ENCODE assay signal across 8 mouse cellular contexts in genomic region chr8:83955106-83955957, GRCm38 (mm10). TPM values are rescaled to one million over a fixed set of nuclear protein-coding genes. Genes with fewer than 3 reads are reported as not detected.
A peak's percentile ranks its signal among the peaks of the same experiment; 100 is the strongest.
DNase-seq lines count a peak whose midpoint lies in the region; ATAC-seq and TF ChIP-seq lines count a peak whose summit lies in the region.

TSS of gene Gm10644 (minus strand) at chr8:83955205.
TSS of gene Asf1b (plus strand) at chr8:83955507.

- intact Hi-C loops in heart, adult 2 months (cut with DNase I) = loop anchor here (2.0 kb wide), 1 partner anchor 43 kb away; no protein-coding TSS in a partner anchor

- peak; percentile 99 for ATAC-seq in embryonic facial prominence, embryonic 14.5 days (ENCODE audit: low read depth)
- peak; percentile 97 for ATAC-seq in limb, embryonic 13.5 days (ENCODE audit: low FRiP score, low read depth)
- peak; percentile 100 for ATAC-seq in midbrain, embryonic 16.5 days

- peak within 1 kb of the TSS; percentile 68 for H3K9ac ChIP-seq in embryonic facial prominence, embryonic 14.5 days (ENCODE audit: low read depth, low read length)
- peak within 1 kb of the TSS; percentile 26 for H3K9ac ChIP-seq in heart, adult 2 months (ENCODE audit: low read depth, low read length)
- peak within 1 kb of the TSS; percentile 67 for H3K9ac ChIP-seq in limb, embryonic 13.5 days
- H3K9ac ChIP-seq in midbrain, embryonic 16.5 days (ENCODE audit: low read depth, low read length) = peak within 1 kb of the TSS; percentile 50

- peak within 1 kb of the TSS; percentile 60 for H3K4me3 ChIP-seq in embryonic facial prominence, embryonic 14.5 days (ENCODE audit: low read depth, low read length)
- H3K4me3 ChIP-seq in heart, adult 2 months = peak within 1 kb of the TSS; percentile 53
- peak within 1 kb of the TSS; percentile 62 for H3K4me3 ChIP-seq in limb, embryonic 13.5 days
- H3K4me3 ChIP-seq in midbrain, embryonic 16.5 days (ENCODE audit: low read depth, low read length) = peak within 1 kb of the TSS; percentile 46

- peak; percentile 82 for TF ChIP-seq CTCF in heart, adult 2 months (IDR thresholded peaks at IDR 0.05)

- TF ChIP-seq EP300 in heart, adult 2 months (IDR thresholded peaks at IDR 0.05; ENCODE audit: insufficient read depth, low read depth, low read length) = peak; percentile 66; the same call in 1 of the 2 replicates

- no peaks in the 10 kb centered on the region for H3K4me1 ChIP-seq in embryonic facial prominence, embryonic 14.5 days (ENCODE audit: control insufficient read depth, insufficient read depth, low read length)
- H3K4me1 ChIP-seq in heart, adult 2 months (ENCODE audit: control insufficient read depth, insufficient read depth, low read length) = no peaks in the 10 kb centered on the region
- H3K4me1 ChIP-seq in limb, embryonic 13.5 days = peaks cover 19% of the 10 kb centered on the region
- peaks cover 6% of the 10 kb centered on the region for H3K4me1 ChIP-seq in midbrain, embryonic 16.5 days (ENCODE audit: control insufficient read depth, insufficient read depth, low read length)

- H3K9me3 ChIP-seq in embryonic facial prominence, embryonic 14.5 days (ENCODE audit: control insufficient read depth, low read length) = no peaks in the 10 kb centered on the region
- no peaks in the 10 kb centered on the region for H3K9me3 ChIP-seq in limb, embryonic 13.5 days
- no peaks in the 10 kb centered on the region for H3K9me3 ChIP-seq in midbrain, embryonic 16.5 days (replicated peaks; ENCODE audit: control insufficient read depth, low read length, poor library complexity, severe bottlenecking)

- no peaks in the 10 kb centered on the region for H3K79me2 ChIP-seq in heart, adult 2 months (replicated peaks; ENCODE audit: control insufficient read depth, insufficient read depth, low read length)

- peak within 1 kb of the TSS; percentile 87 for H3K4me2 ChIP-seq in embryonic facial prominence, embryonic 14.5 days (ENCODE audit: low read depth, low read length)
- H3K4me2 ChIP-seq in limb, embryonic 13.5 days (replicated peaks) = peak within 1 kb of the TSS; percentile 91
- H3K4me2 ChIP-seq in midbrain, embryonic 16.5 days (ENCODE audit: low read length) = peak within 1 kb of the TSS; percentile 97

- TF ChIP-seq POLR2A in heart, adult 2 months (IDR thresholded peaks at IDR 0.05; ENCODE audit: insufficient read depth, low read depth, low read length) = 0 out of 2 replicates have a peak, but pooled peaks have one; percentile 42

- DNase-seq in 3T3-L1 (ENCODE audit: low read depth, low spot score) = peak; percentile 100
- DNase-seq in adrenal gland, postnatal 4 days (ENCODE audit: low spot score in 2 of 2) = peak; percentile 77 to 95
- peak; percentile 100 for DNase-seq in embryonic facial prominence, embryonic 14.5 days (ENCODE audit: low spot score)
- peak; percentile 92 to 98 for DNase-seq in heart, adult 2 months
- peak; percentile 99 to 100 for DNase-seq in kidney, adult 8-10 months
- DNase-seq in spleen, postnatal 10 days (ENCODE audit: low spot score in 2 of 2) = peak; percentile 90 to 99

- H3K36me3 ChIP-seq in embryonic facial prominence, embryonic 14.5 days (ENCODE audit: control insufficient read depth, insufficient read depth, low read length) = no peaks in the 10 kb centered on the region
- H3K36me3 ChIP-seq in heart, adult 2 months (ENCODE audit: control insufficient read depth, insufficient read depth, low read length) = no peaks in the 10 kb centered on the region
- H3K36me3 ChIP-seq in limb, embryonic 13.5 days = no peaks in the 10 kb centered on the region
- no peaks in the 10 kb centered on the region for H3K36me3 ChIP-seq in midbrain, embryonic 16.5 days (ENCODE audit: control insufficient read depth, insufficient read depth, low read length)

- whole genome bisulfite sequencing in embryonic facial prominence, embryonic 14.5 days = under 1% methylated on average over 68 of the region's 75 CpGs
- under 1% methylated on average over 75 of the region's 75 CpGs for WGBS in heart, adult 2 months
- under 1% methylated on average over 75 of the region's 75 CpGs for WGBS in limb, embryonic 13.5 days
- WGBS in midbrain, embryonic 16.5 days = under 1% methylated on average over 73 of the region's 75 CpGs

- no peaks in the 10 kb centered on the region for H3K27me3 ChIP-seq in embryonic facial prominence, embryonic 14.5 days (replicated peaks; ENCODE audit: control insufficient read depth, insufficient read depth, low read length)
- no peaks in the 10 kb centered on the region for H3K27me3 ChIP-seq in heart, adult 2 months (ENCODE audit: control insufficient read depth, insufficient read depth, low read length)
- no peaks in the 10 kb centered on the region for H3K27me3 ChIP-seq in limb, embryonic 13.5 days
- H3K27me3 ChIP-seq in midbrain, embryonic 16.5 days (ENCODE audit: control insufficient read depth, insufficient read depth, low read depth, low read length) = no peaks in the 10 kb centered on the region

- H3K27ac ChIP-seq in embryonic facial prominence, embryonic 14.5 days (replicated peaks; ENCODE audit: low read depth, low read length) = no peak within 1 kb of the TSS; the same call in 1 of the 2 replicates
- peak within 1 kb of the TSS; percentile 64 for H3K27ac ChIP-seq in heart, adult 2 months
- no peak within 1 kb of the TSS for H3K27ac ChIP-seq in limb, embryonic 13.5 days
- peak within 1 kb of the TSS; percentile 60 for H3K27ac ChIP-seq in midbrain, embryonic 16.5 days (ENCODE audit: low read length)

RNA-seq across cellular contexts. Expression of gene Gm10644, which starts in this region (rescaled TPM):
- under 1 TPM; 0.62 to 0.70 TPM for total RNA-seq in adrenal gland, postnatal 4 days (2021)
- 0.48 and 0.82 TPM in 2 replicates for polyA plus RNA-seq in embryonic facial prominence, embryonic 14.5 days (2014; fragmentation: Nextera tagmentation; extraction: Ambion mirVana)
- total RNA-seq in heart, adult 2 months (2021) = 1 to 10 TPM; 1.3 to 1.7 TPM
- polyA plus RNA-seq in heart, adult 2 months (2012; rRNA removed) = 1.9 and 2.8 TPM in 2 replicates
- 0.40 and 0.43 TPM in 2 replicates for polyA plus RNA-seq in limb, embryonic 13.5 days (2015; fragmentation: Nextera tagmentation; extraction: Ambion mirVana)
- polyA plus RNA-seq in midbrain, embryonic 16.5 days (2015; fragmentation: Nextera tagmentation; extraction: Ambion mirVana) = 0.58 and 0.69 TPM in 2 replicates

RNA-seq across cellular contexts. Expression of gene Asf1b, which starts in this region (rescaled TPM):
- 10 to 100 TPM; 16.9 to 20.1 TPM for total RNA-seq in adrenal gland, postnatal 4 days (2021)
- polyA plus RNA-seq in embryonic facial prominence, embryonic 14.5 days (2014; fragmentation: Nextera tagmentation; extraction: Ambion mirVana) = 63.9 and 68.8 TPM in 2 replicates
- 1 to 10 TPM; 1.7 to 1.8 TPM for total RNA-seq in heart, adult 2 months (2021)
- 2.2 and 3.7 TPM in 2 replicates for polyA plus RNA-seq in heart, adult 2 months (2012; rRNA removed)
- polyA plus RNA-seq in limb, embryonic 13.5 days (2015; fragmentation: Nextera tagmentation; extraction: Ambion mirVana) = 51.4 and 52.9 TPM in 2 replicates
- 6.1 and 6.7 TPM in 2 replicates for polyA plus RNA-seq in midbrain, embryonic 16.5 days (2015; fragmentation: Nextera tagmentation; extraction: Ambion mirVana)

Comparison
In these comparisons a context has a peak if more than half of its experiments do, and no peak if none do; other contexts are left out.
1. RNA of gene Asf1b (total RNA-seq): 16.9 to 20.1 TPM in adrenal gland, postnatal 4 days; 1.7 to 1.8 TPM in heart, adult 2 months; every median in the first group is over 4 times any median in the second.
2. H3K27ac ChIP-seq: peak in heart, adult 2 months (single experiment) and midbrain, embryonic 16.5 days (single experiment); none in embryonic facial prominence, embryonic 14.5 days (single experiment) and limb, embryonic 13.5 days (single experiment).
3. Peak in every context shown above with its lines, with median percentiles within 50 percentile points of each other: DNase-seq, ATAC-seq, H3K4me2 ChIP-seq, H3K4me3 ChIP-seq and H3K9ac ChIP-seq.